Mouse (Mus musculus): Measurements from ENCODE around the gene Tgif2.
"Not testable (repeated sequence)": the region's sequence is repeated elsewhere in the genome, so short reads cannot be mapped to it uniquely, and the experiment has no call there.

The Tgif2 gene

GRCm38 (mm10) chr2:156874760-156875510, 35.1 kb downstream of the Tgif2 start:
- no peak for DNase-seq (ENCODE audit: low spot score in 2 of 2)

DNA sequence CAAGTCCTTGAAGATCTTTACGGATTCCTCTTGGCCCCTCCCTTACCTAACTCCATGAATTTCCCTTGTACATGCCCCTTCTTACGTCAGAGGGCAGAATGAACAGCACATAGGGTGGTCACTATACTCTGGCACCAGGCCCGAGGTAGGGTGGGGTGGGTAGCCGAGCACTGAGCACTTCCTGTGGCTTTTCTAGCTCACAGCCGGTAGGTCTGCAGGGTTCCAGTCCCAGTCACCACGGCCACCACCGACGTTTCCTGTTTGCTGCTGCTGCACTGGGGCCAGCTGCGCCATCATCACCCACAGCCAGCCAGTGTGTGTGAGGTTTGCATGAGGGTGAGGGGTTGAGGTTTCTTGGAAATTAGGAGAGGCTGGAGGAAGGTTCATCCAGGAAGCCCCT, 37.9 kb downstream of the Tgif2 start:
- DNase-seq (ENCODE audit: low spot score in 2 of 2), result peak; percentile 16 to 29

GRCm38 (mm10) chr2:156879541-156879940, 39.7 kb downstream of the Tgif2 start:
- no peak for DNase-seq (ENCODE audit: low spot score in 2 of 2)

DNA sequence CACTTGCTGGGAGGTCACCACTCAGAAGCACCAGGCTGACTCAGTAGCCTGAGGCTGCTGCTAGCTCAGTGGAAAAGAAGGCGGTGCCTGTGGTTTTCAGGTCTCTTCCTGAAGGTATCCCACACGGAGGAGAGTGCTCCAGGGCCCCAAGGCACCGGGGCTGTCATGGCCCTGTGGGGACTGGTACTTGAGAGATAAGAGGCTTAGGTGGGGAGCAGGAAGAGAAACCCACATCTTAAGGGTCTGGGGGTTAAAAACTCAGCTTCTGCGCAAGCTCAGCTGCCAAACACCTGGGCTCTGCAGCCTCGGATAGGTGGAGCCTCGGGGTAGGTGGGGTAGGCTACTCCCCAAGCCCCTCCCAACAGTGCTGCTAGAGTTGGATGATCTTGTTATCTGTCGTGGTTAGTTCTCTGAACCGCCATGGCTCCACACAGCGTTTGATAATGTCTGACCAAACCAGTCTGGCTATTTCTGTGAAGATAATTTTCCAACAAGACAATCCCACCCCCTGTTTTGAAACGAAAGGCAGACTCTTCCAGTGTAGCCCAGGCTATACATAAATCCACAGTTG, 42.7 kb downstream of the Tgif2 start:
- DNase-seq (ENCODE audit: low spot score in 2 of 2), result no peak

- no peak for DNase-seq (ENCODE audit: low spot score in 2 of 2)
Measured at GRCm38 (mm10) chr2:156884396-156885211, 44.8 kb downstream of the Tgif2 start.

GRCm38 (mm10) chr2:156885666-156886065, 45.9 kb downstream of the Tgif2 start:
- DNase-seq (ENCODE audit: low spot score in 2 of 2), result not testable (repeated sequence)

DNA sequence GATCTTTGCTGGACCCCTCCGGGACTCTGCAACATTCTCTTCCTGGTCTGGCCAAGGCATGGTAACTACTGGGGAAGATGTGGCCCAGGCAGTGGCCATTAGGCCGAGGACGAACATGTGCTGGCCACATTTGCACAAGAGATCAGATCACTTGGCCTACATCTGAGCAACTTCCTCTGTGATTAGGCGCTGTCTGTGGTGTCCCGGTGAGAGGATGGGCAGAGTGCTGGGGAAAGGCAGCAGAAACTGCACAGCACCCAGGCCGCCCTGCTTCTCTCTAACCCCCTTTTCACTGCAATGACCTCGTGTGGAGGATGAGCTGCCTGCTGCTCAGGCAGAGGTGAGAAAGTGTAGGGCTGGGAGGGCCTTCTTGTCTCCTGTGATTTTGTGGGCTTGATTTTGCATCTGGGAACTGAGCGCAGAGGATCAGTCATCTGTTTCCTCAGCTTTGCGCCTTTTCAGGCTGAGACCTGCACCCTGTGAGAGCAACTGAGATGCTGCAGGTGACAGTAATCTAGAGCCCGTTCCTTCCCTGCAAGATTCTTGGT, 46.4 kb downstream of the Tgif2 start:
- DNase-seq (ENCODE audit: low spot score in 2 of 2), result no peak

- no peak for DNase-seq (ENCODE audit: low spot score in 2 of 2)
Measured at GRCm38 (mm10) chr2:156887017-156887416, 47.2 kb downstream of the Tgif2 start, which contains the start of gene Sla2. Gene Sla2 (minus strand): TSS chr2:156887192.

DNA sequence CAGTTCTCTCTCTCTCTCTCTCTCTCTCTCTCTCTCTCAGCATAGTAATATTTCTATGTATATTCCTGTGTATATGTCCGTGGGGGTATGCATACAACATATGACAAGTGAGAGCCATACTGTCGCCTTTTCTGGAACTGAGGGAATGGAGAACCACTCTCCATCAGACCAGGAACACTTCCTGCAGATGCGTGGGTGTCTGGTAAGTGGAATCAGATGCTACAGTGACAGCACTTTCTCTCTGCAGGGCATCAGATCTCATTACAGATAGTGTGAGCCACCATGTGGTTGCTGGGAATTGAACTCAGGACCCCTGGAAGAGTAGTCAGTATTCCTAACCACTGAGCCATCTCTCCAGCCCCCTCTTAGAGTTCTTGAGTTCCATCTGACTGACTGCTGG, 48.7 kb downstream of the Tgif2 start:
- no peak for DNase-seq (ENCODE audit: low spot score in 2 of 2)

DNA sequence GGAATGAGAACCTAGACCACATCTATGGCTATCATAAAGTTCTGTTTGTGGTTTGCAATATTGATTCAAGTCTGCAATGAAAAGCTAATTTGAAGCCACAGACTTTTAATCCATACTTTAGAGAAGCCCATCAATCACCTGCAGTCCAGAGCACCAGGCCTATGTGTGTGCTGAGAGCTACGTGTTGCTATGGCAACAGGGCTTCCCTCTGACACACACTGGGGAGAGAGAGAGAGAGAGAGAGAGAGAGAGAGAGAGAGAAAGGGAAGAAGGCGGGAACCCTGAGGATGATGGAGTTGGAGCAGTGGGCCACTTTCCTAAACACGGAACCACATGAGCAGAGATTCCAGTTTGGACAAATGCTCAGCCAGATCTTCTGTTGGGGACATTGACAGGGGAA, 52.4 kb downstream of the Tgif2 start:
- DNase-seq (ENCODE audit: low spot score in 2 of 2), result no peak

DNA sequence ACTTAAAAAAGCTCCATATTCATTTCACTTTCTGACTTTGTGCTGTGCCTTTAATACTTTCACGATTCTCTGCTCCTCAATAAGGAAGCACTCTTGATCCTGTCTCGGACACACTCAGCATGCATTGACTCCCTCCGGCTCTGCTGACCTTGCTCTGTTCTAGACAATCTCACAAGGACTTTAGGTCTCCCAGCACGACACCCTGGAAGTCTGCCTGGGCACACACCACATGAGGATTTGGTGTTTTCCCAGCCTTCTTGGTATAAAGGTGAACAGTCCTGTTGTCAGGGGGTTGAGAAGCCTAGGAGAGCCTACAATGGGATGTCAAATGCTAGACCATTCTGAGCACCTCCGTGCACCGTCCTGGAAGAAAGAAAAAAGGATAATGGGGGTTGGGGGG, 53.0 kb downstream of the Tgif2 start:
- DNase-seq (ENCODE audit: low spot score in 2 of 2), result no peak

GRCm38 (mm10) chr2:156894496-156895265, 54.9 kb downstream of the Tgif2 start:
- no peak for DNase-seq (ENCODE audit: low spot score in 2 of 2)

- DNase-seq (ENCODE audit: low spot score in 2 of 2), result no peak
Measured at GRCm38 (mm10) chr2:156896384-156896914, 56.6 kb downstream of the Tgif2 start.

DNA sequence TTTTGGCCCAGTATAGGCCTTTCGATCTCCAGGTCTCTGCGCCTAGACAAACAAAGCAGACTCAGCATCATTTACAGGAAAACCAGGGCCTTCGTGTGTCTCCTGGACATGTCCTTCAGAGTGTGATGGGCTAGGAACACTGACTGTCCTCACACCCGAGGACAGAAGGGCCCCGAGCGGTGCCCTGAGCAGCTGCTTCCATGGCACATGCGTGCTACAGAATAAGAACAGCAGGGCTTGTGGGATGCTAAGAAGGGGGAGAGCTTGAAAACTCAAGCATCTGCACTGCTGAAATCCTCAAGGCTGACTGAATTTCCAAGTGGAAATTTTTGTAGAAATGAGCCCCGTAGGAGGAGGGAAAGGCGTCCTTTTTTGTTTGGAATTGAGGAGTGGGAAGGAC, 57.2 kb downstream of the Tgif2 start:
- DNase-seq (ENCODE audit: low spot score in 2 of 2), result no peak

DNA sequence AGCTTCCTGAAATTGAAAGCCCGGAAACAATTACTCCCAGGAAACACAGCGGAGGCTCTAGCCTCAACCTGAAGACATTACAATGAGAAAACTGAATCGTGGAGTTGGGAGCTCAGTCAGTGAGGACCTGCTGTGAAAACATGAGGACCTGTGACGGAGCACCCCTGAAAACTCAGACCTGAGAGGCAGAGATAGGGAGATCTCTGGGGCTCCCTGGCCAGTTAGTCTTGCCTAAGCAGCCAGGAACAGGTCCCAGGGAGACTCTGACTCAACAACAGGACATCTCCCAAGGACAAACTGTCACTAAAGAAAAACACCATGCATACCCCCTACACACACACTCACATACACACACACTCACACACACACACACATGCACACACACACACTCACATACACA, 58.6 kb downstream of the Tgif2 start:
- DNase-seq (ENCODE audit: low spot score in 2 of 2), result no peak

DNA sequence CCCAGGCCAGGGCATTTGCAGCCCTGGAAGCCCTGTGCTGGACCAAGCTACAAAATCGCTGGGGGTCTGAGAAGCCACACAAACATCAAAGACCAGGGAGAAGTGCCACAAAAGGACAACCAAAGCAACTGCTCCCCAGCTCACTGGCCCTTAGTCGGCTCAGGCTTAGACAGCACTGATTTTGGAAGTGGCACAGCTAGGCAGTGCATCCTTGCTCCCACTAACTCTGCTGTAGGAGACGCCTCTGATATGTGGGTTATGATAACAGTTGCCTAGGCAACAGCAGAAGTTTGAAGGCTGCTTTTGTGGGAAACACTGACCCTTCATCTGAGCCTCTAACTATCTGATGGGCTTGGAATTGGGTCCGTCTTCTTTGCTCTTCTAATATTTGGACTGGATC, 59.4 kb downstream of the Tgif2 start:
- DNase-seq (ENCODE audit: low spot score in 2 of 2), result no peak

- no peak for DNase-seq (ENCODE audit: low spot score in 2 of 2)
Measured at GRCm38 (mm10) chr2:156901344-156901743, 61.5 kb downstream of the Tgif2 start.

DNA sequence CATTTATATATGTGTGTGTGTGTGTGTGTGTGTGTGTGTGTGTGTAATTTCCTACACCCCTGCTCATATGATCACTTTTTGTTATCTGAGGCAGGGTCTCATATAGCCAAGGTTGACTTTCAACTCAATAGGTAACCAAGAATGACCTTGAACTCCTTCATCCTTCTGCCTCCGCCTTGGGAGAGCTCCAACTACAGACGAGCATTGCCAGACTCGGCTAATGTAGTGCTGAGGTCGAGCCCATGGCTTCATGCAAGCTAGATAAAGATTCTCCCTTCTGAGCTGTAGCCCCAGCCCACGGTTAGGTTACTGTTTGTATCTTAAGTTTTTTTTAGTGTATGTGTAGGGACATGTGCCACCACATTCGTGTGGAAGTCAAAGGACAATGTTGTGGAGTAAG, 62.1 kb downstream of the Tgif2 start:
- no peak for DNase-seq (ENCODE audit: low spot score in 2 of 2)

DNA sequence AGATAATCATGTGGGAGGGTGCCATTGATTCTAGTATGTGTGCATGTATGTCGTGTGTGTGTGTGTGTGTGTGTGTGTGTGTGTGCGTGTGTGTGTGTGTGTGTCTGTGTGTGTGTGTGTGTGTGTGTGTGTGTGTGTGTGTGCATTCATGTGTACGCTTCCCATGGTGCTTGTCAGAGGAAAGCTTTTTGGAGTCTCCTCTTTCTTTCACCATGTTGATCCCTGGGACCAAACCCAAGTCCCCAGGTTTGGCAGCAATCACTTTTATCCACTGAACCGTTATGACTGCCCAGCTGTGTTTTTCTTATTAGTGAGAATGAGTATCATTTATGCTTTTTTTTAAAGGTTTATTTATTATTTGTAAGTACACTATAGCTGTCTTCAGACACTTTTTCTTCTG, 62.6 kb downstream of the Tgif2 start:
- not testable (repeated sequence) for DNase-seq (ENCODE audit: low spot score in 2 of 2)

GRCm38 (mm10) chr2:156903367-156903766, 63.6 kb downstream of the Tgif2 start:
- no peak for DNase-seq (ENCODE audit: low spot score in 2 of 2)
